Mouse (Mus musculus) Patski (cell line): Measurements from ENCODE around the gene Smim4. TPM values are rescaled to one million over a fixed set of nuclear protein-coding genes. Genes with fewer than 3 reads are reported as not detected.

Source experiments
- ATAC-seq: fragments of 100-300 bp; one replicate; pipeline ENCODE4 v1.8.0; 2021
- CTCF ChIA-PET: fragments of 350-600 bp; sonication (Branson Sonifier 250); formaldehyde crosslinking; loops from one replicate; lab custom pipeline; 2022; ENCODE audit warnings: inconsistent platforms; lab: Charles Lee
- POLR2A ChIA-PET: fragments of 350-600 bp; sonication (Branson Sonifier 250); formaldehyde crosslinking; loops from one replicate; lab custom pipeline; 2022; ENCODE audit warnings: antibody characterized with exemption, inconsistent platforms; lab: Charles Lee
- DNase-seq: peaks from one replicate; pipeline ENCODE4 v3.0.0-alpha.2; 2011; ENCODE audit warnings: low read depth, low spot score
- H3K27me3 ChIP-seq: fragments of 371-371 bp; one replicate; pipeline ENCODE4 v1.5.1; 2021
- CTCF ChIP-seq: fragments of 100-300 bp; IDR thresholded peaks from one replicate; pipeline ENCODE4 v1.5.1; 2021
- in situ Hi-C: fragments of 300-500 bp; cut with MboI; formaldehyde crosslinking; loops from 3 replicates; pipeline ENCODE4 v1.11.1; 2018; ENCODE audit warnings: low pct_unique_long_range_greater_than_20kb, mixed read lengths
- polyA plus RNA-seq: library from polyadenylated mRNA; unstranded; gene quantifications from one replicate; pipeline ENCODE4 v1.2.3, GENCODE M21; 2021

Smim4 gene
- polyA plus RNA-seq, 1 experiment from 2014 or later, result 75.7 TPM

DNA sequence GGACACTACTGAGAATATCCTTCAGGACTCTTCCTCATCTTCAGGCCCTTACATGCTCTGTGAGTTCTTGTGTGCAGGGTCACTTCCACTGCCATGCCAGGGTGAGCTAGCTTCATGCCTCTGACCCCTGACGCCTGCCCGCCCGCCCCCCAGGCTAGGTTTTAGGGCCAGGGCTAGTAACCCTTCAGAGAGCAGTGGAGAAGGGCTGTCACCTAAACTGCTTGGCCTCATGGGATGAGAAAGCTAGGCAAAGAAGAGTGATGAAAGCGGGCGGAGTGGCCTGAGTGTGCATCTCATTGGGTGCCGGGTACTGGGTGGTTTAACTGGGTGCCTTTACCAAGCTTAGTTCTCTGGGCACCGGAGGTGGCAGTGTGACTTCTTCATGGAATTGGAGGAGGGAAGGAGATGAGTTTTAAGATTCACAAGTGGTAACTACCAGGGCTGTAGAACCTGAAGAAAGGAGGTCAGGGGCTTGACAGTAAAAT is 3.8 kb upstream of the Smim4 start:
- POLR2A ChIA-PET, result interaction anchor here (1.2 kb wide), 1 partner anchor 64 kb away, joined by 5 read pairs; no protein-coding TSS in a partner anchor
- DNase-seq (no peak), ATAC-seq (no peak)
- no peaks in the 10 kb centered on the region for H3K27me3 ChIP-seq
- TF ChIP-seq CTCF, result no peak
- in situ Hi-C loops, result loop anchor here (5.0 kb wide), 1 partner anchor 55 kb away; no protein-coding TSS in a partner anchor
- CTCF ChIA-PET, result no interaction called here

DNA sequence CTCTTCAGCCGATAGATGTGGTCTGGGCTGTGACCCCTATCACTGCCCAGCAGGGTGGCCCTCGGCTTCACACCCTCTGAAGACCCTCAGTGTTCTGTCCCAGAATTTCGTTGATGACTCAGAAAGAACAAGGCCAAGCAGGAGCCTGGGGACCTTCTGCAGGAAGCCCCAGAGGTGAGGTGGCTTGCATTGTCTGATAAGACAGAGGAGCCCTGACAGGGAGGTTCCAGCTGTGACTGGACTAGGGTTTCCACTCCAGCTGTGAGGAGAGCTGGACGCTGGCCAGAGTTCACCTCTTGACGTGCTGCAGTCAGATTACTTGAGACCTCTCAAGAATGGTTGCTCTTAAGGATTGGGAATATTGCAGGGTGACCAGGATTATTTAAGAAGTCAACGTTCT is 3.3 kb upstream of the Smim4 start:
- POLR2A ChIA-PET, result interaction anchor here (0.5 to 1.0 kb wide), 3 partner anchors 36 to 255 kb away, joined by 3 to 4 read pairs (median 3); partner anchors contain the start of gene Stab1
- in situ Hi-C loops, result loop anchor here (5.0 kb wide), 1 partner anchor 55 kb away; no protein-coding TSS in a partner anchor
- CTCF ChIA-PET, result interaction anchor here (1.0 to 1.3 kb wide), 3 partner anchors 13 to 79 kb away, joined by 3 read pairs; no protein-coding TSS in a partner anchor
- DNase-seq, result no peak
- no peak for TF ChIP-seq CTCF
- no peaks in the 10 kb centered on the region for H3K27me3 ChIP-seq
- ATAC-seq, result no peak

DNA sequence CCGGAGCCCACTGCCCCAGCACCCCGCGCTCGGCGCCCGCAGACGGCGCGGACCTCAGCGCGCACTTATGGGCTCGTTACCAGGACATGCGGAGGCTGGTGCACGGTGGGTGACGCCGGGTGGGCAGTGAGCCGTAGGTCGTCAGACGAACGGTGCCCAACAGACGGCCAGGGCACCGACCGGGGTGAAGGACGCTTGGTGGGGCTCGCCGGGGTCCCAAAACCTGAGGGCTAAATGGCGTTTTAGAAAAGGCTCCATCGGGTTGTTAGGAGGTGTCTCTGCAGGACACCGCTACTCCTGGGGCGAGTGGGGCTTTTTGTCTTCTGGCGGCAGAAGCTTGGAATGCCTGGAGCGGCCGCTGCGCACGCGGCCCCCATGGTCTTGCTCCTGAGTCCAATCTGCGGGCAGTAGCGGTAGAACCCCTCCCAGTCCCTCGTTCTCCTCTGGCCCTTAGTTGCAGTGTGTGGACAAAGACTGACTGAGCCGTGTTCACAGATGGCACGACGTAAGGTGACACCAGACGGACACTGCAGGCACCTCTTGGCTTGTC is 2.6 kb upstream of the Smim4 start:
- in situ Hi-C loops, result loop anchor here (5.0 kb wide), 1 partner anchor 56 kb away; no protein-coding TSS in a partner anchor
- no peaks in the 10 kb centered on the region for H3K27me3 ChIP-seq
- ChIA-PET CTCF (interaction anchor here (1.0 to 1.3 kb wide), 3 partner anchors 14 to 79 kb away, joined by 3 read pairs; no protein-coding TSS in a partner anchor), POLR2A (interaction anchor here (0.5 to 1.0 kb wide), 3 partner anchors 37 to 254 kb away, joined by 3 to 4 read pairs (median 3); partner anchors contain the start of gene Stab1)
- no peak for TF ChIP-seq CTCF
- no peak for DNase-seq
- no peak for ATAC-seq

DNA sequence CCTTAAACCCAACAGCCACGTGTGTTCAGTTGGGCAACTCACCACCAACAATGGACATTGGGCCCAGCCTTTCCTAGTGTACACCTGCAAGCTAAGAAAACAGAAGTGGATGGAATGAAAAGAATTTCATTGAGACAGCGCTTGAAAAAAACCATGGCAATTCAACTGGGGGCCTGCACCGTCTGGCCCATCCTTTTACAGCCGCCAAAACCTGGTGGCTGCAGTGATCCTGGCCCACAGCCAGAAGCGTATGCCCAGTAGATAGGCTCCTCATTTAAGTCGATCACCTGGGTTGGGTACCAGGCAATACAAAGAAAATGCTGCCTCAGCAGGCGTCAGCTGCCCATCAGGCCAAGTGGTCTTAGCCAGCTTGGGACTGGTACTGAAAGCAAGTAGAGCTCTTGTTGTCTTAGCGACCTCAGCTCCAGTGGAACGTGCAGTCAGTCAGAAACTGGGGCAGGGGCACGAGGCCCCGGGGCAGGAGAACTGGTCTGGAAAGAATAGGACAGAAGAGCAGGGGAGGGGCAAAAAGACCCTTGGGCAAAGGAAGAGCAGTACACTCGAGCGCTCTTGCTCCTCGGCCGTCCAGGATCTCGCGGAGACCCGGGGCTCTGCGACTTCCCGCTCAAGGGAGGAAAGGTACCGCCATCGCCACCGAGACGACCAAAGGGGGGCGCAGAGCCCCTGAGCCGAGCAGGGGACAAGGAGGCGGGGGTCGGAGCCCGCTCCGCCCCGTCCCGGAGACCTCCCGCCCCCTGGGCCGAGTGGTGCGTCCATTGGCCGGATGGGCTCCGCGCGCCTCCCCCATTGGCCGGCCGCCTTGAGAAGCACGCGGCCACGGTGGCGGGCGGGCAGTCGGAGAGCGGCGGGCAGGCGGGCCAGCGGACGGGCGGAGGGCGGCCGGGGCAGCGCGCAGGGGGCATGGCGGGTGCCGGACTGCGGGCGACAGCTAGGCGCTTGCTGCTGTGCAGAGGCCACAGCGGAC is 1.8 kb upstream of the Smim4 start, which contains the start of gene Nt5dc2:
Nt5dc2 (plus strand) TSS at position 818 of the 985 bp plus-strand sequence.
- in situ Hi-C loops, result loop anchor here (5.0 kb wide), 1 partner anchor 57 kb away; no protein-coding TSS in a partner anchor
- peak; percentile 76 for ATAC-seq

DNA sequence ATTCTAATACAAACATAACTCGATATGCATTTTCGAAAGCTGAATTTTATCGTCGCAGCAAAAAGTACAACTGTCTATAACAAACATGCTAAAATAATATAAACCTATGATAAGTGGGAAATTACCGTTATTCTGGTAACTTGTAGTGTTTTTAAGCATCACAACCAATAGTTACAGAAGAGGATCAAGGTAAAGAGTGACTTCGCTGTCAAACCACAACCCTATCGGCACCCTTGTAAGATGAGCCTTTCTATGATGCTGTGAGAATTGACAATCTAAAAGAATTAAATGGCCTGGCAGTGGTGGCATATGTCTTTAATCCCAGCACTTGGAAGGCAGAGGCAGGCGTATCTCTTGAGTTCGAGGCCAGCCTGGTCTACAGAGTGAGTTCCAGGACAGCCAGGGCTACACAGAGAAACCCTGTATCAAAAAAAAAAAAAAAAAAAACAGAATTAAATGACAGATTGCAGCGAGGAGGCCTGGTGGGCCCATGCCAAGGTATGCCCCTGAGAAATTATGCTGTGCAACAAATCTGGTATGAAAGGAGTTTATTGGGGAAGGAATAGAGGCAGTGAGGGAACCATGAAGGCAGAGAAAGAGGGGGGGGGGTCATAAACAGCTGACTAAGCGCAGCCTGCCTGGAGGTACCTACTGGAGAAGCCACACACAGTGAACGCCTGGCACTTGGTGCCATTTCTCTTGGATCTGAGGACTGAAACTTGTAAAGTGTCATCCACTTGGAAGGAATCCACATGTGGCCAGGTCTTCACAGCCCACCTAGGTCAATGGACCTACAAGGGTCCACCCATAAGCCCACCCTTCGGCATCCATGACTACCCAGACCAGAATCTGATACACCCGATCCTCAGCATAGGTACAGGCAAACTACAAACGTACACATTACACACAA is 825 bp upstream of the Smim4 start:
- H3K27me3 ChIP-seq, result no peaks in the 10 kb centered on the region
- TF ChIP-seq CTCF, result no peak
- in situ Hi-C loops, result loop anchor here (5.0 kb wide), 1 partner anchor 58 kb away; no protein-coding TSS in a partner anchor
- ChIA-PET POLR2A (interaction anchor here (0.9 to 1.3 kb wide), 4 partner anchors 10 to 127 kb away, joined by 3 to 4 read pairs (median 3); no protein-coding TSS in a partner anchor), CTCF (interaction anchor here (2.2 kb wide), 1 partner anchor 60 kb away, joined by 7 read pairs; no protein-coding TSS in a partner anchor)
- DNase-seq, result no peak
- ATAC-seq, result no peak

More for the DNA sequence above, 1.8 kb upstream of the Smim4 start, which contains the start of gene Nt5dc2:
- H3K27me3 ChIP-seq, result no peaks in the 10 kb centered on the region
- no peak for DNase-seq
- CTCF ChIA-PET, result interaction anchor here (1.3 to 2.2 kb wide), 2 partner anchors 15 to 59 kb away, joined by 3 to 7 read pairs; no protein-coding TSS in a partner anchor
- no peak for TF ChIP-seq CTCF
- POLR2A ChIA-PET, result interaction anchor here (0.9 to 1.0 kb wide), 3 partner anchors 36 to 40 kb away, joined by 3 read pairs; partner anchors contain the start of gene Stab1

DNA sequence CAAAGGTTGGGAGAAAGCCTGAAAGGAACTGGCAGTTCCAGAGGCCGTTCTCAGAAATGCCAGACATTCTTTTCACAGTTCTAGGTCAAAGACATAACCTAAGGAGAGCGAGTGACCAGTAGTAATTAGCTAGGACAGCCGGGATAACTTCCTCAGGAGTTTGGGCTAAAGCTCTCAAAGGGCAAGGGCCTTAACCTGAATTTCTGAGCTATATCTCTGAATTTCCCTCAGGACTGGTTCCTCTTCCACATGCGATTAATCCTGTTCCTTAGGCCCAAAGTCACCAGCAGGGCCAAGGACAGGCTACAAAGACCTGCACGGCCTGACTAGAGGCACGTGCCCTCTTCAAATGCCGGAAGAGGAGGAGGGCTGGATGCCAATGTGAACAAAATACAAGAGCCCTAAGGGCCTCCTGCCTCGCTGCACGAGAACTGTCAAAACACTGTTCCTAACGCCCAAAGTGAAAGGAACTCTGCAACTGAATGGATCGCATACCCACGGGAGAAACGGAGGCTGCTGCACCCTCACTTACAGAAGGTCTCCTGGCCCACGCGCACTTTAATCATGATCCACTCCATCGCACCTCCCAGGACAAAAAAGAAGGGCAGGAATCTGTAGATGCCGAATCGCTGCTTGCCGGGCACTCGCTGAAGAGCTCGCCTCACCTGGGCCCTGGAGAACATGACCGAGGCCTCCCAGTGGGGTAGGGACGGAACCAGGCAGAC is 493 bp downstream of the Smim4 start:
- ATAC-seq (no peak), DNase-seq (no peak)
- in situ Hi-C loops, result no loop called here

DNA sequence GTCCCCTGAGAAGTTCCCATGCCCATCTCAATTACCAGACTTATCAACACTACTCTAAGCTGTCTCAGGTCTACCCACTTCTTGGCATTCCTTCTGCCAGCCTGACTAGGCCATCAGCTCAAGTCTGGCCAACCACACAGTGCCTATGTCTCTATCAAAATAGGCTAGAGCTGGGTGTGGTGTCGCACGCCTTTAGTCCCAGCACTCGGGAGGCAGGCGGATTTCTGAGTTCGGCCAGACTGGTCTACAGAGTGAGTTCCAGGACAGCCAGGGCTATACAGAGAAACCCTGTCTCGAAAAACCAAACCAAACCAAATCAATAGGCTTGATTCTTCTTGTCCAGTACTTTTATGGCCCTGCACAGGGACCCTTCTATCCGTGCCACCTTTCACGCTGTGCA is 1.9 kb downstream of the Smim4 start:
- TF ChIP-seq CTCF, result no peak
- ATAC-seq (no peak), DNase-seq (no peak)
- in situ Hi-C loops, result no loop called here
- H3K27me3 ChIP-seq, result no peaks in the 10 kb centered on the region
- ChIA-PET POLR2A (interaction anchor here (0.6 to 1.3 kb wide), 3 partner anchors 37 to 88 kb away, joined by 3 to 5 read pairs (median 3); no protein-coding TSS in a partner anchor), CTCF (interaction anchor here (1.1 kb wide), 1 partner anchor 36 kb away, joined by 3 read pairs; no protein-coding TSS in a partner anchor)

More for the DNA sequence above, 493 bp downstream of the Smim4 start:
- POLR2A ChIA-PET, result interaction anchor here (0.9 to 1.3 kb wide), 6 partner anchors 8 to 126 kb away, joined by 3 to 5 read pairs (median 4); no protein-coding TSS in a partner anchor
- no peak for TF ChIP-seq CTCF
- no peaks in the 10 kb centered on the region for H3K27me3 ChIP-seq
- CTCF ChIA-PET, result interaction anchor here (0.9 to 2.2 kb wide), 6 partner anchors 16 to 125 kb away, joined by 3 to 7 read pairs (median 3); no protein-coding TSS in a partner anchor
